Mouse (Mus musculus) kidney, postnatal 4 days (tissue): ENCODE data around the gene Otogl.

Experiments used
- DNase-seq, 2 experiments: peaks; one replicate each; pipeline ENCODE4 v3.0.0; 2021; ENCODE audit warnings: mixed read lengths in 2 of 2

Otogl gene

DNA sequence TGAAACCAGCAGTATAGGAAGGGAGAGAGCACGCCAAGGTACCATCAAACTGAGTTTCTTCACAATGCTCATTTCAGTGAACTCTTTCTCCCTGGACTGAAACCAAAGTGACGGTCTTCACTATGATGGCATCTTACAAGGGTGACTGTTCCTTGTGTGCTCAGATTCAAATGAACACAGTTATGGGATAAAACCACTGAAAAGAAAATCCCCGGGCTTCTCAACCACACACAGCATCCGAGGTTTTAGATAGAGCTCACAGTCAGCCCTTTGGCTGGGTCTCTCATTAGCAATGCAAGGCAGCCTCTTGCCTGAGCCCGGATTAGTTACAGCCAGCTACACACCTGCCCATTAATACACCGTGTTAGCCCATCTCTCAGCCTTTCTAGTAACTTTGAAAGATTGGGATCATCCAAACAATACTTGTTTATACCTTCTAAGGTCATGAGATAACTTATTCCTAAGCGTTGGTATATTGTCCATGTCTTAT is at the start of gene Otogl:
Gene Otogl, minus strand, starts transcription at position 51 of the 490 bp plus-strand sequence.
- DNase-seq: no peak

DNA sequence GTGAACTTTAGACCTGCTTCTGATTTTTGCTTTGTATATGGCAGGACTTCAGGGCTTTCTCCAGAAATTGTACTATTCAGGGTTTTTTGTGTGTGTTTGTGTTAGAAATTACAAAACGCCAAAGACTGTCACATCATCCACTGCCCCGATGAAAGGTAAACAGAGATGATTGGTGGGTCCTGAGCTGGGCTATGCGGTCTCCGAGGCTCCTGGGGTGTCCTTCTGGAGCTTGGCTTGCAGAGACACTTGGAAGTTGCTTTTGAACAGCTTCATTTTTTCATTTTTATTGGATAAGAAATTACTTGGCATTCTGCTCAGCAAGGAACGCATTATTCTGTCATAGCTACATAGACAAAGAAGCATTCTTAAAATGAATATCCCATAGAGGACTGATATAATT is 44.7 kb upstream of the Otogl start:
- DNase-seq: peak; percentile 8 to 17

DNA sequence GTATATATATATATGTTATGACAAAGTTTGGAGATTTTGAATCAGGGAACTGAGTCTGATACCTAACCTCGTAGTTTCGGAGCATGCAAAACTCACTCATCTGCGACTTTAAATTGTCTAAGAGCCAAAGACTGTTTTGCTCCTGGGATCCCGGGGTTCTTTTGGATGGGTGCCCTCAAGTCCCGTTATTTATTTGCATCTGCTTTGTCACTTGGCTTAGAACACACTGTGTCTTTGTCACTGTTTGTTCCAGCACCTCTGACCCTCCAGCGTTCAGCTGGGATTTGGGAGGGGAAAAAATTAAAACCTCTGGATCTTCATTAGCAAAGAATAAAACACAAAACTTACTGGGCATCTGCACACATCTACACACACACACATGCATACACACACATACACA is 42.5 kb upstream of the Otogl start:
- peak; percentile 45 to 58 for DNase-seq

DNA sequence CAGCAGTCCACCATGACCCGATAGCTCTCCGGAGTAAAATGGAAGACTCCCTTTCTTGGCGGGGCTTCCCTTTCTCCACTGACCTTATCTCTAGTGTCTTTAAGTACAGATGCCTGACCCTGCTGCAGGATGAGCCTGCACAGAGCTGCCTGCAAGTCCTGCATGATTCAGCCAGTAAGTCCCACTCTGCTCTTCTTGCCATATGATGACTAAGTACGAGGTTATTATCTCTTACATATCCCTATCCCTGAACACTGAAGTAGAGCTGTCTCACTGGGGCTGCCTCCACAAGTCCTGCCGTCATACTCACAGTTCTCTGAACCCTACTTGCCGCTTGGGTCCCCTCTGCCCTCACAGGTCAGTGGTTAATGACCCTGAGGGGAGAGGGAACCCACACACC is 39.7 kb upstream of the Otogl start:
- no peak for DNase-seq

DNA sequence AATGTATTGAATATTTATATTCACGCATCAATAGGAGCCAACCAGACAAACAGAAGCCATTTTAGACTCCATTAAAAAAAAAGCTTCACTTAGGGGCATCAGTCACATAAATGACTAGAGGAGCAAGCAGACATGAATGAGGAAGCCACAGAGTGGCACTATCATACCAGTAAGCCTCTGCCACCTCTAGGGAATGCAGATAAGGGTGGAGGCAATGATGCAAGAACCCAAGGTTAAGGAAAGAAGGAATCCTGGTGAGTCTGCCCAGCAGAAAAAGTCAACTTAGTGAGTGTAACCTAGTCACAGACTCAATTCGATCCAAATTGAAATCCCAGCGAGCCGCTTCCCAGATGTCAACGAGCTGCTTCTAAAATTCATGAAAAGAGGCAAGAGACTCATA is 38.0 kb upstream of the Otogl start:
- DNase-seq: no peak

DNA sequence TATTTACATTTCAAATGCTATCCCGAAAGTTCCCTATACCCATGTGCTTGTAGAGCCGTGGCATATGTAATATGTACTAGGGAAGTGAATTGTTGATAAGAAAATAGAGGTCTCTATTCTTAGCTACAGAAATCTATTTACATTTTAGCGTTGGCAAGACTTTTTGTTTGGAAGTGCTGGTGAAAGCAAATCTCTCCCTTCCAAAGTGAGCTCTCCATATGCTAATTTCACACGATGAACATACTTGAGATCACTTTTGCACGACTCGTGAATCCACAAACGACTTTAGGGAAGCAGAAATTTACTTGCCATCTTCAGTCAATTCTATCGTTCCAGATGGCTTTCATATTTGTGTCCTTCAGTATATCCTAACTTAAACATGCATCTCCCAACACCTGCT is 36.7 kb upstream of the Otogl start:
- DNase-seq: no peak

DNA sequence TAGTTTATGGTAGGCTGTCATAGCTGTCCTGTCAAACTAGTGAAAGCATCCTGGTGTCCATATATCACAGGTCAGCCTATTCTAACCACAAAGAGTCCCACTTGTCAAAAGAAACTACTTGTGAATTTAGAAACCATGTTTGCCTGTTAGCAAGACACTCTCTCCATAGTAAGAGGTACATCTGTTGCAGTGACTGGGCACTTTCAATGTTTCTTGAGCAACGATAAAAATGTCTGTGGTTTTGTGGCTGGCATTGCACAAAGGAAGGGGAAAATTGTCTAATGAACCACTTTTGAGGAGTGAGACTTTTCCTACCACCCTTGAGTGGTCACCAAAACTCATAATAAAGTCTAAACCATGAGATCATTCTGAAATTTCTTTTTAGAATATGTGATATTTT is 36.1 kb upstream of the Otogl start:
- DNase-seq: no peak

DNA sequence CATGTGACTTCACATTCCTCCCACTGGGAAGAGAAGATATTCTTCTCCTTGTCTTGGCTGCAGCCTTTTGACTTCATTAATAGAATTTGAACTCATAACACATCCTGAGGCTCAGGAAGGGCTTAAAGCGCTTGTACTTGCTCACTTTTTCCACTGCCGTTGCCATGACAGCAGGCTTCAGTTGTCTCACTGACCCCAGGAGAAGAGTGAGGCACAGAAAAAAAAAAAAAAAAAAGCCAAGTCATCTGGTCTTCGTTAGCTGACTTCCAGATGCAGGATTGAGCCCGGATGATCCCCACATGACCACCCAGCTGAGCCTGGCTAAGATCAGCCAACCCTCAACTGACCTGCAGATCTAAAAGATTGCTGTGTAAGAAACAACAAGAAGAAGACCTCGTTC is 34.4 kb upstream of the Otogl start:
- no peak for DNase-seq

DNA sequence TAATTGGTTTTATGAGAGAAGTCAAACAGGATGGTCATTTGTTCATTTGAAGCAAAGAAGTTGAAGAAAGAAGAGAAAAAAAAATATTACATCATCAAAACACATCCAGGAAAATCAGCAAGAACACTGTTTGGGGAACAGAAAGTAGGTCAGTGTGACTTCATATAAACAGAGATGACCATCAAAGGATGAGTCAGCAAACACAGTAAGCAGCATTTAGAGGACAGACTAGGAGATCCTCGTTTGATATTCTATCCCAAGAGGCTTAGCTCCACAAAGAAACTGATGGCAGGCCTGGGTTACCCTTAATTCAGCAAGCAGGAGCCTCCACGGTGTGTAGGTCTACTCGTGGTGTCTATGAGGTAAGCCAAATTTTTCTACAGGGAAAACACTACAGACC is 31.9 kb upstream of the Otogl start:
- DNase-seq: no peak

DNA sequence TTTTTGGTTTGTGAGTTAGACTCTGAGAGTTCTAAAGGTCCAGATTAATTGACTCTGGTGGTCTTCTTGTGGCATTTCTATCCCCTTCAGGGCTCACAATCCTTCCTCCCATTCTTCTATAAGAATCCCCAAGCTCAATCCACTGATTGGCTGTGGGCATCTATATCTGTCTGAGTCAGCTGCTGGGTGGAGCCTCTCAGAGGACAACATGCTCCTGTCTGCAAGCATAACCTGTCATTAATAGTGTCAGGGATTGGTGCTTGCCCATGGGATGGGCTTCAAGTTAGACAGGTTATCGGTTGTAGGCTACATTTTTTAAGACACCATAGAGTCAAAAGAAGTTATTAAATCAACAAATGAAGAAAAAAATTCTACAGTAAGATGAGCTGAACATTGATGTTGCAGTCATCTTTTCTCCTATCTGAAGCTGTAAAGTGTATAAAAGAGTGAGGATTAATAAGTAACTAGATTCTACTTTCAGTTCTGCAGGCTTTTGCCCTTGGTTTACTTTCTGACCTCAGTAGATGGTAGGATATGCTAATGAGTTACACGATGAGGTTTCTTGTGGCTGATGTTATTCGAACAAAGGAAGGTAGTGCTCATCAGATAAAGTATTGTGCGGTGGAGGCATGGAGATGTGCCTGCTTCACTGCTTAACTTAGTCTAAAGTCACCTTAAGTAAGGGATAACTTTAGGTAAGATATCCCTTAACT is 29.4 kb upstream of the Otogl start:
- DNase-seq: no peak

DNA sequence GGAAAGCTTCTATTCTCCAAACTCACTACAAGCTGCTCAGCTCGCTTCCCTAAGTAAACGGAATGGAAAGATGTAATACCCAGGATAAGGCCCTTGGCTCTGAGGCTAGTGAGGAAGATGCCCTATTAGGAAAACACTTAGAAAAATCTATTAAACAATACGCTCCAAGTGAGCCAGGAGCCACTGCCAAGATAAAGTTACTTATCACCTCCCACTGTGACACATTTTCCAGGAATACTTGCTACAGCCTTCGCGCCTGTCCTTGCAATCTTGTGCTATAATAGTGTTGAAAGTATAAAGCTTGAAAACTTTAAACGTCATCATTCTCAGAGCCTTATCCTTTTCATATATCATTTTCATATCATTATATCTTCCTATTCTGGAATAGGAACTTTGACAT is 28.4 kb upstream of the Otogl start:
- no peak for DNase-seq

DNA sequence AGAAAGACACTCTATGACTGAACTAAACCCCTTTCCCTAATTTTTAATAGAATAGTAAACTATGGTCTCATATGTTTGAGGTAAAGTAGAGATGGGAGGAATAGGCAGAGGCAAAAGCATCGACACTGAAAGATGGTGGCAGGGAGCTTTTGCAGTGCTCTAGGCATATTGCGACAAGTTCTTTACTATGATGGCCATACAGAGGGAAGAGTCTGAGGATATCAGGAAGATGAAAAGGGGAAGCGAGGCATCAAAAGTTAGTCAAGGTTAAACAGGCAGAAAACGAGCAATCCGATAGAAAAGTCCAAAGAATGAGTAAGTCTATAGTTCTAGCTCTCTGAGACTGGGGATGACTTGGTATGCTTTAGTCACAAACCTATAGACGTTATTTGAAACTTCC is 27.9 kb upstream of the Otogl start:
- DNase-seq: no peak

DNA sequence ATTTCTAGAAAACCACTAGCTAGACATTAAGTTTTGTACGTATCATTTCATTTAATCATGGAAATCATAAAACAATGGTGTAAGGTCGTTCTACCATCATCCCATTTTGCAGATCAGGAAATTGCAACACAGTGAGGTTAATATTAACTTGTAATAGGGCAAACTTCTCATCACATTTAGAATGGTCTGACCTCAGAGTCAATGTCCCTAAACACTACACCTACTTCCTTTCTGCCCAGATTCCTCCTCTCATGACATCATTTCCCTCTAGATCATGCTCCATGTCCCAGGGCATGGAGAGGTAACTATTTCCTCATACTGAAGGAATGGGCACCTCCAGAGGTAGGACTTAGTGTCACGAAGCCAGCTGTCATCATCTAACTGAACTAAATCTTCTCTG is 22.1 kb upstream of the Otogl start:
- no peak for DNase-seq

DNA sequence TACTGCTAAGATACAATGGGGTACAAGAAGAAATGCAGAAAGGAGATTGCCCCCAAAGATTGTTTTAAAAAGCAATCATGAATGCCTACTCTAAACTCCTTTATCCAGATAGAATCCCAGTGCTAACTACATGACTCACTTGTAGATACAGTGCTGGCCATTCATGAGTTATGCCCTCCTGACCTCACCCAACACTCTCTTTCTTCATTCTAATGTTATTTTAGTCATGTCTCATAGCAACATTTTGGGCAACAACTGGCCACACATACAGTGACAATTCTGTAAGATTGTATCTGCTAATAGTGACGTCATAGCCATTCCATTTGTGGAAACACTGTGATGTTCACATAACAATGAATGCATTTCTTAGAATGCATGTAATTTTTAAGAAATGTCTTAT is 21.6 kb upstream of the Otogl start:
- DNase-seq: no peak

DNA sequence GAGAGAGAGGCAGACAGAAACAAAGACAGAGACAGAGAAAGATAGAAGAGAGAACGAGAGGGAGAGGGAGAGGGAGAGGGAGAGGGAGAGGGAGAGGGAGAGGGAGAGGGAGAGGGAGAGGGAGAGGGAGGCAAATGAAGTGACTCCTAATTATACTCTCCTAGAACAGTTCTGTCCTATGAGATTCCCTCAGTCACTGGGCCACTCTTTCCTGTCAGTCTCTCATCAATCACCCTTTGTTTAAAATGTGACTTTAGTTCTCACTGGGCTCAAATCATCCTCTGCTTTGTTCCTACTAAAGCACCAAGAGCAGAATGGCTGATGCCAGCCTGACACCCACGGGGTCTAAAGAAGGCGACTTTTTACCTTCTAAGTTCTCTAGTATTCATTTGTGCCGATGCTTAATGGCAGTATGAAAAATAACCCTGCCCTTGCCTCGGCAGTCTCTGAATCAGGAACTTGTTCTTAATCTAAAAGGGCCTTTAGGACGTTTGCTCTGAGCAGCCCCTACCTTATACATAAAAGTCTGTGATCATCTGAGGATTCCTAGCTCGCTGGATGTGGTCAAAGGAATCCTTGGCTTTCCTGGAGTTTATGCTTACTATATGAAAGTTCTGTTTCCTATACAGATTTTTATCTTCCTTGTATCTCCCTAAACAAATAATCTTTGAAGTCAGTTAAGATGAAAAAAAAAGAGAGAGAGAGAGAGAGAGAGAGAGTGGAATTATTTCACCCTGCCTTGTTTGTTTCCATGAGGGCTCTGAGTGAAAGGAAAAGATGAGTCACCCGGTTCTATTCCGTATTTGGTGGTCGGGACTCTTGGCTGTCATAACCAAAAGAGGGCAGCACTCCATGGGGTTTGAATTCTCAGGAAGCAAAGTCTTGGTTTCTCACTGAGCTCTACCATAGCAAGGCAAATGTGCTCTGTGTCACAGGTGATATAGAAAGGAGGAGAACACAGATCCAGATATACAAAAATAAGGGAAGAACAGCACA is 20.2 kb upstream of the Otogl start:
- DNase-seq: peak; percentile 52 to 70

DNA sequence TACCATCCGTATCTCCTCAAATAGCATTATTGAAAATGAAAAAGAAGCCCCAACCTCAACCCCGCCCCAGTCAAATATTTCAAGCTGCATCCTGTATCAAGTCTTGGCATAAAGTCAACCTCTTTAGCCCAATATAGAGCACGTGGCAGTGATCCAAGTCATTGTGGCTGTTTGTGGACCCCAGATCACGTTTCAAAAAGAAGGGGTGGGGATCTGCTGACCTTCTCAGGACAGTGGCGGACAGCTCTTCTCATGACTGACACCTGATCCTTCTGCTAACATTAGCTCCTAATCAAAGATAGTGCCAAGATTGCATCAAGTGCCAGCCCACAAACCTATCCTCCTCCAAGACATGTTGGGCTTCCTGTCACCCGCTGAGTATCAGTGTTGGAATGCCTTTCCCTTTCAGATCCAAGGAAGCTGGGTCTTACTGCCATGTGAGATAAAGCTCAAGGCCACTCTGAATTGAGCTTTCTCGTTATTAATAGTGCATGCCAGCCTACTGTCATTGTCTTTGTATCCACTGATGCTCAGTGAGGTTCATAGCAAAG is 18.6 kb upstream of the Otogl start:
- DNase-seq: peak; percentile 45 to 58

DNA sequence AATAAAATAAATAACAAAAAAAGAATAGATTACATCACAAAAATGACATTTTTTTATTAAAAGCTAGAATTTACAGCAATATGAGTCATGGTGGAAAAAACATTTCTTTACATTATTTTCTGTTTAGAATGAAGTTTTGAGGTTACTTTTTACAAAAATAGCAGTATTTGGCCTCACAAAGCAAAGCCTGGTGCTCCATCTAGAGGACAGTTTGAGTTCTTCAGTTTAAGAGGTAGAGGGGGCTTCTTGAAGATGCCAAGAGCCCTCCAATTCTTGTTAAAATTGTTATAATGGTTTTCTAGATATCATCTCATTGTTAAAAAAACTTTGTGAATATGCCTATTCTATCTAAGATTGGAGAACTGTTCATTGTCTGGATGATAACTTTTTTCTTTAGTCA is 13.4 kb upstream of the Otogl start:
- DNase-seq: no peak

DNA sequence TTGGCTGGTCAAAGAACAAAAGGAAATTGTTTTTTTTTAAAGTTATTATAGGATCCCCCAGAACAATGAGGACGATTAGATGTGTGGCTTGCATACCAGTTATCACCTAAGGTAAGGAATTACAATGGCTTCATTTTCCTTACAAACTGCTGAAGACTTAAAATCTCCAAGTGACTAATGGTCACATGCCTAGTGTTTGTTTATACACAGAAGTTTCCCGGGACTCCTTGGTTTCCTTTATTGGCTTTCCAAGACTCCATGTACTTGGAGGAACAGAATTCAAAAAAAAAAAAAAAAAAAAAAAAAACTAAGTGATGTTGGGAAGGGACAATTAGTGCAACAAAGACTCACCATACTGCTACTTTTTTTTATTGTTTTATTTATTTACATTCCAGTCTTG is 11.9 kb upstream of the Otogl start:
- DNase-seq: no peak

DNA sequence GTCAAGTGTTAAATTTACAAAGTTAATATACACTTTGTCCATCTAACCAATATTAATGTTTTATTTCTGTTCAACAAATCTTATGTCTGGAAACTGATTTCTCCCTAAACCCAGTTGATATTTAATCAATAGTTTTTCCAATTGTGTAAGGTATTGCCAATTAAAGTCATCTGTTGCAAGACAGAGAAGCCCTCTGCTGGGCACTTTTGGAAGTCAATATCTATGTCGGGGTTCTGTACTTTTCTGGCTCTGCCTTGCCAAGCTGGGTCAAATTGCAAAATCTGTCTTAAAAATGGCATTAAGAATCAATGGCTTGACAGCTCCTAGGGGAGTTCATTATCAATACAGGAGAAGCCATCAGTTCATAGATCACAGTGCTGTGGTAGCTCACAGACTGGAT is 10.8 kb upstream of the Otogl start:
- DNase-seq: peak; percentile 16 to 17

DNA sequence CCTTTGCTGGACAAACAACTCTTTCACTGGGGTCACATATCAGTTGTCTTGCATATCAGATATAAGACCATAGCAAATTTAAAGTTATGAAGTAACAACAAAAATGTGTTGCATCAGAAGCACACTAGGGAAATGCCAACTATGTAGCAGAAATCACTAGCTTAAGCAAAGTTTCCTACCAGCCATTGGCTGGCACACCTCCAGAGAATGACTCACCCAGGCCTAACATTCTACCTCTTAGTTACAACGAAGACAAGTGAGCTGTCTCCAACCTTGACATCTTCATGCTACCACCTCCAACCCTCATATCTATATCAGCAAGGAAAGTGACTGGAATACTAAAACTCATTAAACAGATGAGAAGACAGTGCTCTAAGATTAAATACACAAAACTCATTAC is 9.6 kb upstream of the Otogl start:
- peak; percentile 18 to 24 for DNase-seq

DNA sequence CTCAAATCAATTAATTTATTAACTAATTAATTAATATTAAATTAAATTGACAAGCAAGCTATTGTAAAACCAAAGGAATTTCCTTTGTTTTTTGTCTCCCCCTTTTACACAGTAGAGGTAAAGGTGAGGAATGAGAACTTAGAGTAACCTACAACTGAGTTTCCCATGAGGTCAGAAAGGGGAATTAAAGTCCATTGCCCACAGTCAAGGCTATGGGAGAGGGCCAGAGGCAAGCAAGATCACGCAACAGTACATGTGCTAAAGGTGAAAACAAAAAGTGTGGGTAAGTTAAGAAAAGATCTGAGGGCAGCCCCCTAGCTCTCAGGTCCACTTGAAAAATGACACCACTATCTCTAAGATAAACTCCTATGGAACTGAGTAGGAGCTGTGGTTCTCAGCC is 9.2 kb upstream of the Otogl start:
- no peak for DNase-seq

DNA sequence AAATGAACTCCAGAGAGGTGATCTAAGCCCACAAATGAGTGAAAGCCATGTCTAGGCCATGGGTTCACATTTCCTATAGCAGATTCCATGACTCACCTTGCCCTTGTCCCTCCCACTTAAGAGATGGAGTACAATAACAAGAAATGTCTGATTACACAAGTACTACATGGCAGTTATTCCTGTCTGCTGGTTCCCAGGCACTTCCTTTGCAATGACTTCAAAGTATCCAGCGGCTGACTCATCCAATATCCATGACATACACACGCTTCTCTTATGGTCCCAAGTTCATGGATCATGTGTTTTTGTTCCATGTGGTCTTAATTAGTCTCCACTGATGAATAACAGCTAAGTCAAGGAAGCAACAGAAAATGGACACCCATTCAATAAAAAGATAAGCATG is 1.1 kb upstream of the Otogl start:
- DNase-seq: no peak

DNA sequence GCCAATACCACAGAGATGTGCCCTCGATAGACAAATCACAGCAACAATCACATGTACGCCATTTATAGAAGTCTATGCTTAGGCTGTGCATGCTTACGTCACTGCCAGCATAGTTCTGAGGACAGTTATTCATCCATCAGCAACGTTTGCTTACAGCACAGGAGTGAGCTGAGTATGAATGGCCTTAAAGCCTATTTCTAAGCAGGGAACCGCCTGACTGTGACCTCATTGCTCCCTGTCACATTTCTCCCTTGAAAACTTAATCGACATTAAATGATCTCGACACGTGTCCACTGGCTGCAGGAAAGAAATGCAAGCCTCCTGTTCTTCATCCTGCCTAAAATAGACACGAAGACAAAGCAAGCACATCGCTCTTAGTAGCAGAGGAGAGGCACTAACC is 5.5 kb downstream of the Otogl start:
- no peak for DNase-seq
